13 mouse cellular contexts compared by ENCODE assay signal in genomic region chr2:174118141-174118540, GRCm38 (mm10). TPM values are rescaled to one million over a fixed set of nuclear protein-coding genes. Genes with fewer than 3 reads are reported as not detected.
DNase-seq lines count a peak whose midpoint lies in the region; ATAC-seq and TF ChIP-seq lines count a peak whose summit lies in the region.
"Had no signal": no experiment of that assay in that cellular context is flagged by ENCODE, and none has a peak within 500 bp of the region (broad histone marks: within the 10 kb centered on the region; RNA-seq: fewer than 3 reads in every experiment).

No protein-coding gene starts in this region.

- TF ChIP-seq EP300 in stomach, postnatal 0 days (optimal IDR thresholded peaks at IDR 0.05) = no peak

- no peak overlapping the region for H3K27ac ChIP-seq in forebrain, postnatal 0 days (ENCODE audit: low read depth, low read length)
- H3K27ac ChIP-seq in midbrain, embryonic 13.5 days = no peak overlapping the region
- no peak overlapping the region for H3K27ac ChIP-seq in stomach, postnatal 0 days (replicated peaks)
- H3K27ac ChIP-seq: heart, adult 2 months; limb, embryonic 10.5 days had no signal

- H3K9ac ChIP-seq in forebrain, postnatal 0 days = no peak overlapping the region
- H3K9ac ChIP-seq in midbrain, embryonic 13.5 days (replicated peaks) = no peak overlapping the region
- no peak overlapping the region for H3K9ac ChIP-seq in stomach, postnatal 0 days (ENCODE audit: low read length)

- no peaks in the 10 kb centered on the region for H3K9me3 ChIP-seq in forebrain, postnatal 0 days (ENCODE audit: low read length)
- H3K9me3 ChIP-seq in midbrain, embryonic 13.5 days = no peaks in the 10 kb centered on the region
- no peaks in the 10 kb centered on the region for H3K9me3 ChIP-seq in stomach, postnatal 0 days (ENCODE audit: control insufficient read depth, low read length)
- H3K9me3 ChIP-seq: limb, embryonic 10.5 days had no signal

- peak; percentile 66 for ATAC-seq in forebrain, postnatal 0 days
- peak; percentile 46 for ATAC-seq in midbrain, embryonic 13.5 days
- ATAC-seq in stomach, postnatal 0 days (ENCODE audit: low FRiP score, low TSS enrichment) = no peak
- no peak for ATAC-seq in CD4-positive, CD25-positive, alpha-beta regulatory T cell, adult 4 months

- WGBS in forebrain, postnatal 0 days = 53% methylated on average over 11 of the region's 11 CpGs
- 52% methylated on average over 11 of the region's 11 CpGs for WGBS in midbrain, embryonic 13.5 days
- 69% methylated on average over 11 of the region's 11 CpGs for WGBS in stomach, postnatal 0 days

- H3K4me3 ChIP-seq in forebrain, postnatal 0 days (ENCODE audit: low read depth, low read length) = no peak overlapping the region
- H3K4me3 ChIP-seq in midbrain, embryonic 13.5 days (replicated peaks) = no peak overlapping the region
- H3K4me3 ChIP-seq in stomach, postnatal 0 days (ENCODE audit: low read depth, low read length) = no peak overlapping the region
- H3K4me3 ChIP-seq: heart, adult 2 months; limb, embryonic 10.5 days had no signal

- H3K36me3 ChIP-seq in forebrain, postnatal 0 days (ENCODE audit: insufficient read depth) = peaks cover 28% of the 10 kb centered on the region
- peaks cover 51% of the 10 kb centered on the region for H3K36me3 ChIP-seq in midbrain, embryonic 13.5 days
- H3K36me3 ChIP-seq in stomach, postnatal 0 days (ENCODE audit: control insufficient read depth, insufficient read depth, low read length) = peaks cover 42% of the 10 kb centered on the region

- peak; percentile 11 for DNase-seq in urinary bladder, adult 2 months (ENCODE audit: low spot score)
- no peak for DNase-seq in urinary bladder, postnatal 14 days (ENCODE audit: low spot score)
- peak; percentile 21 for DNase-seq in forebrain, postnatal 0 days
- no peak for DNase-seq in stomach, postnatal 0 days (ENCODE audit: low spot score)
- no peak for DNase-seq in layer of hippocampus, adult 18-20 months (ENCODE audit: low spot score in 2 of 2)
- DNase-seq in gastrocnemius, postnatal 25 days = no peak
- DNase-seq: cerebellum, postnatal 14 days; lung, adult 18-20 months had no signal

- no peaks in the 10 kb centered on the region for H3K4me1 ChIP-seq in forebrain, postnatal 0 days (ENCODE audit: insufficient read depth)
- no peaks in the 10 kb centered on the region for H3K4me1 ChIP-seq in midbrain, embryonic 13.5 days (replicated peaks)
- no peaks in the 10 kb centered on the region for H3K4me1 ChIP-seq in stomach, postnatal 0 days (replicated peaks; ENCODE audit: control insufficient read depth, insufficient read depth)

- no peak overlapping the region for H3K4me2 ChIP-seq in forebrain, postnatal 0 days (ENCODE audit: low read depth)
- H3K4me2 ChIP-seq in midbrain, embryonic 13.5 days (replicated peaks) = no peak overlapping the region
- no peak overlapping the region for H3K4me2 ChIP-seq in stomach, postnatal 0 days (replicated peaks; ENCODE audit: low read depth)

- TF ChIP-seq CTCF in forebrain, postnatal 0 days (IDR thresholded peaks at IDR 0.05; ENCODE audit: low read depth) = peak; percentile 52
- peak; percentile 34; the same call in 1 of the 2 replicates for TF ChIP-seq CTCF in stomach, postnatal 0 days (IDR thresholded peaks at IDR 0.05; ENCODE audit: low read depth)

- H3K27me3 ChIP-seq in forebrain, postnatal 0 days (ENCODE audit: insufficient read depth, low read length) = no peaks in the 10 kb centered on the region
- no peaks in the 10 kb centered on the region for H3K27me3 ChIP-seq in midbrain, embryonic 13.5 days
- no peaks in the 10 kb centered on the region for H3K27me3 ChIP-seq in stomach, postnatal 0 days (ENCODE audit: control insufficient read depth, insufficient read depth, low read length)
- H3K27me3 ChIP-seq: CH12.LX had no signal

RNA-seq across cellular contexts. Expression of gene Npepl1, which starts 8.0 kb away (rescaled TPM):
- 80.8 and 95.4 TPM in 2 replicates for polyA plus RNA-seq in urinary bladder, adult 2 months (2012; rRNA removed)
- 9.5 and 15.1 TPM in 2 replicates for total RNA-seq in forebrain, postnatal 0 days (2014; rRNA removed)
- polyA plus RNA-seq in forebrain, postnatal 0 days (2015; fragmentation: Nextera tagmentation; extraction: Ambion mirVana) = 17.0 TPM in 2 replicates
- polyA plus RNA-seq in midbrain, embryonic 13.5 days (2015; fragmentation: Nextera tagmentation; extraction: Ambion mirVana) = 18.5 and 20.4 TPM in 2 replicates
- 41.0 and 44.6 TPM in 2 replicates for polyA plus RNA-seq in stomach, postnatal 0 days (2015; fragmentation: Nextera tagmentation; extraction: Ambion mirVana)
- 10 to 100 TPM; 21.9 to 24.5 TPM for polyA plus RNA-seq in CD4-positive, CD25-positive, alpha-beta regulatory T cell, adult 4 months (2017; shearing (Covaris generic))
- 10 to 100 TPM; 10.8 to 12.7 TPM for total RNA-seq in layer of hippocampus, adult 18-20 months (2021)
- 10 to 100 TPM; 52.0 to 58.8 TPM for total RNA-seq in gastrocnemius, postnatal 25 days (2021)

RNA-seq across cellular contexts. Expression of gene Stx16, which starts 42.0 kb away (rescaled TPM):
- polyA plus RNA-seq in urinary bladder, adult 2 months (2012; rRNA removed) = 50.6 and 51.9 TPM in 2 replicates
- 34.5 and 37.4 TPM in 2 replicates for total RNA-seq in forebrain, postnatal 0 days (2014; rRNA removed)
- 6.1 and 11.0 TPM in 2 replicates for polyA plus RNA-seq in forebrain, postnatal 0 days (2015; fragmentation: Nextera tagmentation; extraction: Ambion mirVana)
- 13.4 and 15.0 TPM in 2 replicates for polyA plus RNA-seq in midbrain, embryonic 13.5 days (2015; fragmentation: Nextera tagmentation; extraction: Ambion mirVana)
- polyA plus RNA-seq in stomach, postnatal 0 days (2015; fragmentation: Nextera tagmentation; extraction: Ambion mirVana) = 3.6 and 4.1 TPM in 2 replicates
- polyA plus RNA-seq in CD4-positive, CD25-positive, alpha-beta regulatory T cell, adult 4 months (2017; shearing (Covaris generic)) = 10 to 100 TPM; 18.2 to 20.4 TPM
- 10 to 100 TPM; 68.8 to 71.3 TPM for total RNA-seq in layer of hippocampus, adult 18-20 months (2021)
- 10 to 100 TPM; 22.1 to 22.9 TPM for total RNA-seq in gastrocnemius, postnatal 25 days (2021)

Comparison
In these comparisons a context has a peak if more than half of its experiments do, and no peak if none do; other contexts are left out.
1. DNase-seq: peak in urinary bladder, adult 2 months (single experiment) and forebrain, postnatal 0 days (single experiment); none in urinary bladder, postnatal 14 days (single experiment), stomach, postnatal 0 days (single experiment), layer of hippocampus, adult 18-20 months (0 of 2) and gastrocnemius, postnatal 25 days (single experiment).
2. ATAC-seq: peak in forebrain, postnatal 0 days (single experiment) and midbrain, embryonic 13.5 days (single experiment); none in stomach, postnatal 0 days (single experiment) and CD4-positive, CD25-positive, alpha-beta regulatory T cell, adult 4 months (single experiment).